10 mouse cellular contexts compared by ENCODE assay signal in the genomic region with DNA sequence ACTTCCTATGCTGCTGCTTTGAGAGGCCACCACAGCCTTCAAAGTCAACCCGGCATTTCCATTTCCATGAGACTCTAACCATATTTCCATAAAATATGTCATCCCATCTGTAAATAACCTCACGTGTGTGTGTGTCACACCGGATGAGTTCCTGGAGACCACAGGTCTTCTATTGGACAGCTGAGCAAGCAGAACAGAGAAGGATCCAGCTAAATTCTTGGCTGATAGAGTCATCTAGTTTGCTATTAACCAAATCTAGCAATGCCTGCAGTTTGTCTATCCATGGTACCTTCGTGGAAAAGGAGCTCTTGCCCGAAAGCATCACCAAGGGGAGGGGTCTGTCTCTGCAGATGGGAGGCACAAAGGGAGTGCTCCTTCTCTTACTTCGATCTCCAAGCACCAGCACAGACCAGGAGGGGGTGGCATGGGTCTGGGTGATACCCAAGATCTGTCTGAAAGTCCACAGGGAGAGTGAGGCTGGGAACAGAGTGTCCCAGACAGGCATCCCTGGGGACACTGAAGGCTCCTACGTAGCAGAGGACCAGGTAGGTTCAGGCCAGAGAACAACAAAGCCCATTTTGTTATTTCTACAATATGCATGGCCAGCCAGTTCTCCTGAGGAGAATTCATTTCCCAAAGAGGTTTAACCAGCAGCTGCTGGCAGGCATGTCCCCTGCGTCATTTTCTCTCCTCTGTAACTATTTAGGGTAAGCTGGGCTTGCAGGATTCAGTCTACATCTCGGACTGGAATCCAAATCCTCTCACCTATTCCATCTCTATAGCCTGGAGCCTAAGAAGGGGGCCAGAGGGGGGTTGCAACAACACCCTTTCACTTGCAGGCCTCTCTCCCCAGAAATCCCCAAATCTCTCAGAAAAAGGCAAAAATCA. TPM values are rescaled to one million over a fixed set of nuclear protein-coding genes. Genes with fewer than 3 reads are reported as not detected.
DNase-seq lines count a peak whose midpoint lies in the region; ATAC-seq and TF ChIP-seq lines count a peak whose summit lies in the region.
"Had no signal": no experiment of that assay in that cellular context is flagged by ENCODE, and none has a peak within 500 bp of the region (broad histone marks: within the 10 kb centered on the region; RNA-seq: fewer than 3 reads in every experiment).

No protein-coding gene starts in this region.

- peak; percentile 45 to 51 for DNase-seq in cerebellum, adult 2 months
- DNase-seq in cerebellum, adult 11 months = no peak
- peak; percentile 5 for DNase-seq in lung, embryonic 14.5 days
- no peak for DNase-seq in lung, postnatal 14 days
- DNase-seq in CH12.LX (ENCODE audit: extremely low read depth) = no peak
- DNase-seq in kidney, postnatal 0 days (ENCODE audit: low spot score) = peak; percentile 24
- no peak for DNase-seq in c-Kit-positive CD71-positive TER-119-positive erythroid progenitor cells, embryonic 14.5 days (ENCODE audit: low spot score)

- peak; percentile 3 for TF ChIP-seq RAD21 in CH12.LX (IDR thresholded peaks at IDR 0.05; ENCODE audit: low read depth, low read length)

- in situ Hi-C loops in CH12.LX (cut with MboI; ENCODE audit: low pct_ligation_motif_present, low pct_unique_long_range_greater_than_20kb, low sequenced_read_pairs) = no loop called here

- H3K9me3 ChIP-seq in lung, embryonic 14.5 days (ENCODE audit: low read depth, low read length) = no peaks in the 10 kb centered on the region
- no peaks in the 10 kb centered on the region for H3K9me3 ChIP-seq in CH12.LX (replicated peaks; ENCODE audit: low read length)
- no peaks in the 10 kb centered on the region for H3K9me3 ChIP-seq in kidney, postnatal 0 days (replicated peaks; ENCODE audit: low read length)
- no peaks in the 10 kb centered on the region for H3K9me3 ChIP-seq in hindbrain, embryonic 12.5 days (replicated peaks)
- H3K9me3 ChIP-seq: stomach, embryonic 15.5 days had no signal

- peaks cover 52% of the 10 kb centered on the region for H3K4me1 ChIP-seq in cerebellum, adult 2 months (ENCODE audit: control insufficient read depth, insufficient read depth, low read length)
- H3K4me1 ChIP-seq in lung, embryonic 14.5 days (ENCODE audit: insufficient read depth) = no peaks in the 10 kb centered on the region
- H3K4me1 ChIP-seq in CH12.LX (ENCODE audit: control insufficient read depth in 1 of 2, insufficient read depth in 2 of 2) = peaks cover 17 to 53% of the 10 kb centered on the region in 2 experiments
- no peaks in the 10 kb centered on the region for H3K4me1 ChIP-seq in kidney, postnatal 0 days (replicated peaks; ENCODE audit: insufficient read depth, low read length)
- peaks cover 4% of the 10 kb centered on the region; the same call in 1 of the 2 replicates for H3K4me1 ChIP-seq in hindbrain, embryonic 12.5 days

- TF ChIP-seq CTCF in cerebellum, adult 2 months (IDR thresholded peaks at IDR 0.05; ENCODE audit: borderline replicate concordance, insufficient read depth, low read depth, low read length) = no peak
- no peak for TF ChIP-seq CTCF in lung, embryonic 14.5 days (IDR thresholded peaks at IDR 0.05; ENCODE audit: low read depth)
- no peak; a peak in 1 of 4 replicates for TF ChIP-seq CTCF in CH12.LX (conservative IDR thresholded peaks at IDR 0.05 in 1 of 2, IDR thresholded peaks at IDR 0.05 in 1 of 2; ENCODE audit: low read depth in 2 of 2, low read length in 2 of 2)
- TF ChIP-seq CTCF in kidney, postnatal 0 days (IDR thresholded peaks at IDR 0.05; ENCODE audit: low read depth) = no peak

- no peaks in the 10 kb centered on the region for H3K27me3 ChIP-seq in cerebellum, adult 2 months (ENCODE audit: control insufficient read depth, insufficient read depth, low read length)
- H3K27me3 ChIP-seq in lung, embryonic 14.5 days (ENCODE audit: insufficient read depth, low read length) = no peaks in the 10 kb centered on the region
- H3K27me3 ChIP-seq in CH12.LX (replicated peaks) = no peaks in the 10 kb centered on the region
- H3K27me3 ChIP-seq in kidney, postnatal 0 days (ENCODE audit: insufficient read depth, low read length) = no peaks in the 10 kb centered on the region
- no peaks in the 10 kb centered on the region for H3K27me3 ChIP-seq in hindbrain, embryonic 12.5 days
- H3K27me3 ChIP-seq: stomach, embryonic 15.5 days had no signal

- H3K27ac ChIP-seq in cerebellum, adult 2 months (ENCODE audit: insufficient read depth, low read length) = peak overlapping the region; percentile 77
- H3K27ac ChIP-seq in lung, embryonic 14.5 days (ENCODE audit: low read depth) = peak overlapping the region; percentile 45
- no peak overlapping the region for H3K27ac ChIP-seq in CH12.LX (ENCODE audit: insufficient read depth, low read depth)
- H3K27ac ChIP-seq in kidney, postnatal 0 days = no peak overlapping the region
- no peak overlapping the region for H3K27ac ChIP-seq in hindbrain, embryonic 12.5 days

- H3K79me2 ChIP-seq in CH12.LX (replicated peaks; ENCODE audit: control insufficient read depth, extremely low read depth, insufficient read depth, poor library complexity, severe bottlenecking) = 0 out of 2 replicates have a peak, but pooled peaks cover 2% of the 10 kb centered on the region

- no peak for TF ChIP-seq EP300 in CH12.LX (IDR thresholded peaks at IDR 0.05; ENCODE audit: low read length)

- WGBS in cerebellum, adult 2 months = 21% methylated on average over 9 of the region's 9 CpGs
- 54% methylated on average over 9 of the region's 9 CpGs for WGBS in lung, embryonic 14.5 days
- WGBS in kidney, postnatal 0 days = 62% methylated on average over 9 of the region's 9 CpGs
- WGBS in hindbrain, embryonic 12.5 days = 71% methylated on average over 9 of the region's 9 CpGs

- no peak for ATAC-seq in lung, embryonic 14.5 days (ENCODE audit: insufficient read depth)
- peak; percentile 62; the same call in 1 of the 2 replicates for ATAC-seq in kidney, postnatal 0 days (replicated peaks; ENCODE audit: low FRiP score, low read depth)
- ATAC-seq in hindbrain, embryonic 12.5 days (ENCODE audit: low FRiP score) = no peak

- H3K4me3 ChIP-seq in cerebellum, adult 2 months (replicated peaks; ENCODE audit: insufficient read depth, low read depth, low read length) = no peak overlapping the region
- H3K4me3 ChIP-seq in lung, embryonic 14.5 days (ENCODE audit: low read depth, low read length) = no peak overlapping the region
- no peak overlapping the region for H3K4me3 ChIP-seq in CH12.LX (replicated peaks in 1 of 3; ENCODE audit: low read depth in 2 of 3, low read length in 2 of 3, poor library complexity in 1 of 3)
- H3K4me3 ChIP-seq in kidney, postnatal 0 days (replicated peaks; ENCODE audit: low read depth, low read length) = no peak overlapping the region
- H3K4me3 ChIP-seq in hindbrain, embryonic 12.5 days = no peak overlapping the region
- H3K4me3 ChIP-seq: stomach, embryonic 15.5 days had no signal

- no peak for TF ChIP-seq POLR2A in cerebellum, adult 2 months (IDR thresholded peaks at IDR 0.05; ENCODE audit: borderline replicate concordance, insufficient read depth, low read length)
- TF ChIP-seq POLR2A in CH12.LX (IDR thresholded peaks at IDR 0.05; ENCODE audit: low read depth, low read length) = no peak

- H3K9ac ChIP-seq in lung, embryonic 14.5 days = no peak overlapping the region
- H3K9ac ChIP-seq in CH12.LX (ENCODE audit: insufficient read depth, low read depth) = no peak overlapping the region
- no peak overlapping the region for H3K9ac ChIP-seq in kidney, postnatal 0 days (ENCODE audit: low read depth, low read length)
- no peak overlapping the region for H3K9ac ChIP-seq in hindbrain, embryonic 12.5 days
- H3K9ac ChIP-seq: stomach, embryonic 15.5 days had no signal

- dilution Hi-C loops in CH12.LX (cut with MboI; ENCODE audit: extremely low pct_ligation_motif_present, extremely low pct_unique_long_range_greater_than_20kb, low sequenced_read_pairs) = no loop called here

- no peaks in the 10 kb centered on the region for H3K36me3 ChIP-seq in lung, embryonic 14.5 days (ENCODE audit: insufficient read depth)
- peaks cover under 1 to 6% of the 10 kb centered on the region in 2 experiments for H3K36me3 ChIP-seq in CH12.LX (replicated peaks in 1 of 2; ENCODE audit: control insufficient read depth in 1 of 2, insufficient read depth in 1 of 2, low read length in 1 of 2)
- H3K36me3 ChIP-seq in kidney, postnatal 0 days (ENCODE audit: insufficient read depth, low read length) = no peaks in the 10 kb centered on the region
- H3K36me3 ChIP-seq in hindbrain, embryonic 12.5 days = no peaks in the 10 kb centered on the region
- H3K36me3 ChIP-seq: stomach, embryonic 15.5 days had no signal

- H3K4me2 ChIP-seq in lung, embryonic 14.5 days = no peak overlapping the region
- no peak overlapping the region for H3K4me2 ChIP-seq in CH12.LX (ENCODE audit: insufficient read depth, low read depth, poor library complexity, severe bottlenecking)
- no peak overlapping the region for H3K4me2 ChIP-seq in kidney, postnatal 0 days (ENCODE audit: low read length)
- H3K4me2 ChIP-seq in hindbrain, embryonic 12.5 days (replicated peaks) = no peak overlapping the region
- H3K4me2 ChIP-seq: stomach, embryonic 15.5 days had no signal

TF ChIP-seq in CH12.LX, 34 proteins besides CTCF, POLR2A, EP300 and RAD21 (continues in another document):
- TF ChIP-seq POLR2AphosphoS2 (IDR thresholded peaks at IDR 0.05; ENCODE audit: low read depth, low read length) (no peak), MEF2A (IDR thresholded peaks at IDR 0.05; ENCODE audit: borderline replicate concordance, low read depth, low read length) (no peak), TCF12 (IDR thresholded peaks at IDR 0.05; ENCODE audit: low read depth, low read length) (no peak), ZKSCAN1 (IDR thresholded peaks at IDR 0.05; ENCODE audit: borderline replicate concordance, low read depth, low read length) (no peak), MAZ (IDR thresholded peaks at IDR 0.05; ENCODE audit: low read depth, low read length) (no peak), JUN (IDR thresholded peaks at IDR 0.05; ENCODE audit: insufficient read depth, low read depth, low read length) (no peak)

RNA-seq across cellular contexts. Expression of a gene that starts 25.2 kb away (rescaled TPM):
- polyA plus RNA-seq in cerebellum, adult 2 months (2012; rRNA removed) = 80.8 and 90.8 TPM in 2 replicates
- 5.6 and 5.7 TPM in 2 replicates for polyA plus RNA-seq in lung, embryonic 14.5 days (2014; fragmentation: Nextera tagmentation; extraction: Ambion mirVana)
- total RNA-seq in CH12.LX (2012; rRNA removed) = 41.7 and 45.0 TPM in 2 replicates
- 64.4 and 66.5 TPM in 2 replicates for total RNA-seq in CH12.LX (2014; rRNA removed)
- 125 and 129 TPM in 2 replicates for polyA plus RNA-seq in CH12.LX (2012; ENCODE audit: insufficient read length, low read depth)
- 3.3 TPM in 2 replicates for polyA plus RNA-seq in kidney, postnatal 0 days (2015; fragmentation: Nextera tagmentation; extraction: Ambion mirVana)
- polyA plus RNA-seq in hindbrain, embryonic 12.5 days (2016; fragmentation: Nextera tagmentation; extraction: Ambion mirVana) = 23.6 and 27.5 TPM in 2 replicates

RNA-seq across cellular contexts. Expression of a gene that starts 46.8 kb away (rescaled TPM):
- polyA plus RNA-seq in cerebellum, adult 2 months (2012; rRNA removed) = 34.2 and 36.7 TPM in 2 replicates
- polyA plus RNA-seq in lung, embryonic 14.5 days (2014; fragmentation: Nextera tagmentation; extraction: Ambion mirVana) = 3.9 and 5.2 TPM in 2 replicates
- total RNA-seq in CH12.LX (2012; rRNA removed) = 0.92 and 1.9 TPM in 2 replicates
- total RNA-seq in CH12.LX (2014; rRNA removed) = 0.27 and 0.31 TPM in 2 replicates
- polyA plus RNA-seq in CH12.LX (2012; ENCODE audit: insufficient read length, low read depth) = 0.69 and 0.75 TPM in 2 replicates
- 5.8 and 6.0 TPM in 2 replicates for polyA plus RNA-seq in kidney, postnatal 0 days (2015; fragmentation: Nextera tagmentation; extraction: Ambion mirVana)
- polyA plus RNA-seq in hindbrain, embryonic 12.5 days (2016; fragmentation: Nextera tagmentation; extraction: Ambion mirVana) = 4.9 and 5.7 TPM in 2 replicates
- total RNA-seq: megakaryocyte-erythroid progenitor cell, adult 5-6 weeks had no signal

Comparison
In these comparisons a context has a peak if more than half of its experiments do, and no peak if none do; other contexts are left out.
1. DNase-seq: peak in cerebellum, adult 2 months (2 of 2), lung, embryonic 14.5 days (single experiment) and kidney, postnatal 0 days (single experiment); none in cerebellum, adult 11 months (single experiment), lung, postnatal 14 days (single experiment), CH12.LX (single experiment) and c-Kit-positive CD71-positive TER-119-positive erythroid progenitor cells, embryonic 14.5 days (single experiment).
2. H3K27ac ChIP-seq: peak in cerebellum, adult 2 months (single experiment) and lung, embryonic 14.5 days (single experiment); none in CH12.LX (single experiment), kidney, postnatal 0 days (single experiment) and hindbrain, embryonic 12.5 days (single experiment).